Mouse (Mus musculus) MEL (cell line): ENCODE measurements around the gene Abtb1.

Experiments used
- POLR2A ChIP-seq, 2 experiments: IDR thresholded peaks; 2 replicates each; pipeline ENCODE4 v1.6.1; 2011 to 2012; ENCODE audit warnings: low read length in 2 of 2, mild to moderate bottlenecking in 2 of 2, control low read depth in 1 of 2, improper control_type of control experiment in 1 of 2, low read depth in 1 of 2, moderate library complexity in 1 of 2; ENCODE audit not compliant: control insufficient read depth in 1 of 2, insufficient read depth in 1 of 2, poor library complexity in 1 of 2
- RCOR1 ChIP-seq: IDR thresholded peaks from 2 replicates; pipeline ENCODE4 v1.6.1; 2012; ENCODE audit warnings: low read depth, mild to moderate bottlenecking, inconsistent platforms, low read length, improper control_type of control experiment

DNA sequence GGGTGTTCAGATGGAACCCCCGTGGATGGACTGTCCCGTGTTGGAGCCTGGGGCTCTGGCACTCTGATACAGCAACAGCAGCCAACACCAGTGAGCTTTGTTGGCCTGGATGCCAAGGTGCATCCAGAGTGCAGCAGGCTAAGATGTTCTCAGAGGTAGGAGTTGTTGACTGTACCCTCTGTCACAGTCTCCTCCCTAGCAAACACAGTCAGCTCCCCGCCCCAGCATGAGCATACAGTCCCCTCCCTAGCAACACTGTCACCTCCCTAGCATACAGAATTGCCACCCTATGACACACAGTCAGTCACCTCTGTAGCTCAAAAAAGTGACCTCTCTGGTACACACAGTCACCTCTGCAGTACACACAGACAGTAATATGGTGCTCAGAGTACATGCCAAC, 24.9 kb downstream of the Abtb1 start:
- TF ChIP-seq RCOR1 = no peak
- TF ChIP-seq POLR2A (IDR thresholded peaks at IDR 0.05; ENCODE audit: control insufficient read depth in 1 of 2, insufficient read depth in 1 of 2, low read depth in 1 of 2, low read length in 2 of 2, poor library complexity in 1 of 2) = no peak
